Mouse (Mus musculus) limb, embryonic 12.5 days (tissue): ENCODE data around the gene Scp2. TPM values are rescaled to one million over a fixed set of nuclear protein-coding genes. Genes with fewer than 3 reads are reported as not detected.
A peak's percentile ranks its signal among the peaks of the same experiment; 100 is the strongest.
"Not testable (repeated sequence)": the region's sequence is repeated elsewhere in the genome, so short reads cannot be mapped to it uniquely, and the experiment has no call there.

Experiments
- ATAC-seq: fragments of 200-750 bp; cut with Nextera tagmentation; 2 replicates; pipeline ENCODE4 v1.8.0; 2017; ENCODE audit warnings: low read depth, moderate TSS enrichment; ENCODE audit not compliant: insufficient number of reproducible peaks, insufficient read depth, low FRiP score, low TSS enrichment
- H3K27ac ChIP-seq: fragments of 300-500 bp; sonication (generic); 2 replicates; pipeline ENCODE4 v1.5.1; 2016; ENCODE audit warnings: mild to moderate bottlenecking, moderate library complexity
- H3K27me3 ChIP-seq: fragments of 300-500 bp; sonication (generic); 2 replicates; pipeline ENCODE4 v1.6.1; 2016; ENCODE audit warnings: mild to moderate bottlenecking, moderate library complexity
- H3K36me3 ChIP-seq: fragments of 300-500 bp; sonication (generic); 2 replicates; pipeline ENCODE4 v1.6.1; 2016; ENCODE audit warnings: mild to moderate bottlenecking, moderate library complexity
- H3K4me1 ChIP-seq: fragments of 300-500 bp; sonication (generic); replicated peaks from 2 replicates; pipeline ENCODE4 v1.6.1; 2016
- H3K4me2 ChIP-seq: fragments of 300-500 bp; sonication (generic); 2 replicates; pipeline ENCODE4 v1.6.1; 2016; ENCODE audit warnings: mild to moderate bottlenecking, moderate library complexity
- H3K4me3 ChIP-seq: fragments of 300-500 bp; sonication (generic); replicated peaks from 2 replicates; pipeline ENCODE4 v1.5.1; 2016; ENCODE audit warnings: mild to moderate bottlenecking
- H3K9ac ChIP-seq: fragments of 300-500 bp; sonication (generic); replicated peaks from 2 replicates; pipeline ENCODE4 v1.6.1; 2016; ENCODE audit warnings: mild to moderate bottlenecking, moderate library complexity
- H3K9me3 ChIP-seq: fragments of 300-500 bp; sonication (generic); 2 replicates; pipeline ENCODE4 v1.6.1; 2016; ENCODE audit warnings: mild to moderate bottlenecking, moderate library complexity
- WGBS: fragments of 180-500 bp; shearing (Covaris S2); methylation state at CpG from one replicate; pipeline ENCODE4 v1.1.7; 2016; 5-methylcytosine and 5-hydroxymethylcytosine counted together
- polyA plus RNA-seq: library from polyadenylated mRNA; unstranded; fragments of >200 nt; fragmentation: Nextera tagmentation; extraction: Ambion mirVana; gene quantifications from 2 replicates; pipeline ENCODE4 v1.2.1, GENCODE M21; 2016

The Scp2 gene
- 136 and 149 TPM in 2 replicates for polyA plus RNA-seq

DNA sequence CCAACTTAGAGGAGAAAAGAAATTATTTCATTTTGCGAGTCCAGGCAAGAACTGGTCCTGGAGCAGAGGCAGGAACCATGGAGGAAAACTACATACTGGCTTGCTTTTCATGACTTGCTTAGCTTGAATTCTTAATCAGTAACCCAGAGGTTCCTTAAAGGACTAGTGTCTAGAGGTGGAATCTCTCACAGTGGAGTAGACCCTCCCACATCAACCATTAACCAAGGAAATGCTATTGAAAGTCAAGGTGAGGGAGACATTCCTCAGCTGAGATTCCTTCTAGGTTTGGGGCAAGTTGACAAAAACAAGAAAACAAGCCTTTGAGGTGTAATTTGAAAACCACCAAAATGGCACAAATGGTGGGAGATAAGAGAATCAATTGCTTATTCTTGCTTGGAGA is at the start of gene Scp2:
Gene Scp2 (minus strand): TSS at position 119 of the 400 bp plus-strand sequence.
- no peaks in the 10 kb centered on the region for H3K36me3 ChIP-seq
- no peaks in the 10 kb centered on the region for H3K27me3 ChIP-seq
- no peak within 1 kb of the TSS for H3K4me3 ChIP-seq
- H3K4me2 ChIP-seq: no peak within 1 kb of the TSS
- H3K9me3 ChIP-seq: no peaks in the 10 kb centered on the region; the same call in 1 of the 2 replicates
- no peak within 1 kb of the TSS for H3K27ac ChIP-seq
- ATAC-seq: no peak
- WGBS: 93% methylated on average over 1 of the region's 1 CpGs
- no peak within 1 kb of the TSS for H3K9ac ChIP-seq
- H3K4me1 ChIP-seq: no peaks in the 10 kb centered on the region

DNA sequence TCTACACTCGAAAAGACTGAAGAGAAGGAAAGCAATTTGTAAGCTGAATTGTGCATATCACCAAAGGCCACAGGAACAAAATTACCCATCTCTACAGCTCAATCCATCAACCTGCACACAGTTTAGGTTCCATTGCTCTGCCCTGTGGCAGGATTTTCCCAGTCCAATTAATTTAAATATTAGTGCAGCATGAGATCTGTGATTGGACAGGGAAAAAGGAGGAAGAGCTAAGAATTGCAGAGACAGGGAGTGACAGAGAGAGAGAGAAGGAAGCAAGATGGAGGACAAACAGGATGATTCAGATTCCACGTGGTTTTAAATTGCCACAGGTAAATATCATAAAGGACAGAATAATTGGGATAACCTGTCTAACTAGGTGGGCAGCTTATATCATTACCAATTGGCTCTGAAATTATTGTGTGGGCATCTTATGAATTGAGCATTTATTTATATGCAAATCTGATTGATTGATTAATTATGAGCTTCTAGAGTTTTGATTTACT is 48.1 kb upstream of the Scp2 start:
- Histone ChIP-seq H3K4me2 (no peak overlapping the region), H3K9ac (no peak overlapping the region), H3K27me3 (no peaks in the 10 kb centered on the region), H3K27ac (no peak overlapping the region), H3K4me1 (peaks cover 4% of the 10 kb centered on the region), H3K36me3 (no peaks in the 10 kb centered on the region), H3K9me3 (no peaks in the 10 kb centered on the region), H3K4me3 (no peak overlapping the region)
- no peak for ATAC-seq
- WGBS: 74% methylated on average over 2 of the region's 2 CpGs

DNA sequence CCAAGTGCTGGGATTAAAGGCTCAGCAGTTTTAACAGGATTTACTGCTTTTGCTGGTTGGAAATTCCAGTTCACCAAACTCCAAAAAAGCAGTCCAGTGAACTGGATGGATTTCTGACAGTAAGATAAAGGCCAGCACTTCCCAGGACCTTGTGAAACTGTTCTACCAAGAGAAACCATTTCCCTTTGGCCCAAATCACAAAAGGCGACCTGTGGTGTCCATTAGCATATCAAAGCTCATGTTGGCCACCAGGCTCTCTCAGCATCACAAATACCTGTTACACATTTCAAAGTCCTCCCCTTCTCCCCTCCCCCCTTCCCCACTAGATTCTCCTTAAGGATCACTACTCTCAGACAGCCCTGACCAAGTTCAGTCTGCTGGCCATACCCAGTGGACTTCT is 37.5 kb upstream of the Scp2 start:
- no peaks in the 10 kb centered on the region for H3K4me1 ChIP-seq
- 0 out of 2 replicates have a peak, but pooled peaks cover 11% of the 10 kb centered on the region for H3K36me3 ChIP-seq
- no peak overlapping the region for H3K4me3 ChIP-seq
- H3K4me2 ChIP-seq: no peak overlapping the region
- H3K27ac ChIP-seq: no peak overlapping the region
- WGBS: 53% methylated on average over 1 of the region's 1 CpGs
- ATAC-seq: no peak
- H3K9ac ChIP-seq: no peak overlapping the region
- H3K9me3 ChIP-seq: no peaks in the 10 kb centered on the region
- no peaks in the 10 kb centered on the region; the same call in 1 of the 2 replicates for H3K27me3 ChIP-seq

DNA sequence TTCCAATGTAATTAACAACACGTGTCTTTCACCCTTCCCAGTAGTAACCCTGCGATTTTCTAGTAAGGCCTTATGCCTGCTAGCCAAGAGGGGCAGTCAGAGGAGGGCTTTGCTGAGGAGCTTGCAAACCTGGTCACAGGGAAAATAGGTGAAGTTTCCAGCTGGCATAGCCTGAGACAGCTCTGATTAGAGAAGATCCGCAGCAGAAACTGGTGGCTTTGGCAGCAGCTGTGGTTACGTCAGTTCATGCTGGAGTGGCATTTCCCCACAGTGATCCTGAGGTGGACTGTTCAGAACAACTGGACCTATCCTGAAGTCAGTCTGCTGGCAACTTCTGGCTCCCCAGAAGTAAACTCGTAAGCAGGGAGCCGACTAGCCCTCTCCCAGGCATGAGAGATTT is 23.3 kb upstream of the Scp2 start:
- H3K27ac ChIP-seq: no peak overlapping the region

DNA sequence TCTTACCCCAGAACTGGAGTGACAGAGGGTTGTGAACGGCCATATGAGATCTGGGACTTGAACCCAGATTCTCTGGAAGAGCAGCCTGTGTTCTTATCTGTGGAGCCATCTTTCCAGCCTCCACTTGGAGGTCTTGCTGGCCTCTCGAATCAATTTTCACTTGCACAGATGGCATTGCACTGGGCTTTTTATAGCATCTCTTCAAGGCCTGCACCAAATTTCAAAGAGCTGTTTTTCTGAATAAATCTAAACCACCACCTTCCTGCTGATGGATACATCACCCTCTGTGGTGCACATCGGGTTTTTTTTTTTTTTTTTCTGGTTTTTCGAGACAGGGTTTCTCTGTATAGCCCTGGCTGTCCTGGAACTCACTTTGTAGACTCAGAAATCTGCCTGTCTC is 22.1 kb upstream of the Scp2 start:
- Histone ChIP-seq H3K36me3 (peaks cover 18% of the 10 kb centered on the region), H3K4me2 (no peak overlapping the region), H3K9me3 (no peaks in the 10 kb centered on the region), H3K9ac (no peak overlapping the region), H3K4me1 (no peaks in the 10 kb centered on the region), H3K27me3 (0 out of 2 replicates have a peak, but pooled peaks cover 5% of the 10 kb centered on the region), H3K4me3 (no peak overlapping the region), H3K27ac (no peak overlapping the region)
- WGBS: 87% methylated on average over 4 of the region's 4 CpGs
- ATAC-seq: no peak

More for the DNA sequence above, 23.3 kb upstream of the Scp2 start:
- Histone ChIP-seq H3K36me3 (peaks cover 18% of the 10 kb centered on the region), H3K27me3 (0 out of 2 replicates have a peak, but pooled peaks cover 5% of the 10 kb centered on the region), H3K9ac (no peak overlapping the region), H3K4me3 (no peak overlapping the region), H3K4me1 (no peaks in the 10 kb centered on the region), H3K4me2 (no peak overlapping the region), H3K9me3 (no peaks in the 10 kb centered on the region)
- WGBS: 65% methylated on average over 6 of the region's 6 CpGs
- no peak for ATAC-seq

DNA sequence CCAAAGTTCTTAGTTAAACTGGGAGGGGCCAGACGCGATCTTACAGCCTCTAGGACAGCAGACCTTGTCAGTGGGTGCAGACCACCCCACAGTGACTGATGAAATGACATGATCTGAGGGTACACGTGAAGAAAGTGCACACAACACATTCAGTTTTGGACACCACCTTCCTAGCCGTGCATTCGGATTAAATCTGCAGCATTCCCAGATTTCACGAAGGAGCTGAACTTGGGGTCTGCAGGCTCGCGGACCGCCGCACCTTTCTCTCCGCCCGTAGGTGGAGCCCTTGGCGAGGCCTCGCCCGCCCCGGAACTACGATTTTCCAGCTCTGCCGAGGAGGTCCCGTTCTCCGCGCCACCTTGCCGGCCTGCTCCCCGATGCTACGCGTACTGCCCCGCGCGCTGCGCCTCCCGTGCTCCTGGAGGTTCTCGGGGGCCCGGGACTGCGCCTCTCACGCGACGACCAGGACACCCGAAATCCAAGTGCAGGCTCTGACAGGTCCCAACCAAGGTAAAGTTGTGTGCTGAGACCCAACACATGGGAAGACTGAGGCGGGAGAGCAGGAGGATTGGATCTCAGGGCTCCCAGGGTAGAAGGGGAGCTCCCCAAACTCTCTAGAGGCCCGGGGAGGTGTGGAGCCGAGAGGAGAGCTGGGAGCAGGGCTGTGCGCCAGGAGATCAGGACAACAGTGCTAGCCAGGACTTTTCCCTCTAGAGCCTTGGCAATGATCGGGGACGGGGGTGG is 20.5 kb upstream of the Scp2 start, which contains the start of gene Echdc2:
Gene Echdc2 (plus strand): TSS at position 286 of the 744 bp plus-strand sequence.
- Histone ChIP-seq H3K4me1 (no peaks in the 10 kb centered on the region), H3K27ac (no peak within 1 kb of the TSS), H3K27me3 (0 out of 2 replicates have a peak, but pooled peaks cover 5% of the 10 kb centered on the region), H3K4me3 (peak within 1 kb of the TSS; percentile 68), H3K4me2 (peak within 1 kb of the TSS; percentile 91), H3K36me3 (peaks cover 10% of the 10 kb centered on the region; the same call in 1 of the 2 replicates), H3K9ac (peak within 1 kb of the TSS; percentile 80), H3K9me3 (no peaks in the 10 kb centered on the region)
- ATAC-seq: 0 out of 2 replicates have a peak, but pooled peaks have one; percentile 66
- WGBS: 2% methylated on average over 43 of the region's 43 CpGs

DNA sequence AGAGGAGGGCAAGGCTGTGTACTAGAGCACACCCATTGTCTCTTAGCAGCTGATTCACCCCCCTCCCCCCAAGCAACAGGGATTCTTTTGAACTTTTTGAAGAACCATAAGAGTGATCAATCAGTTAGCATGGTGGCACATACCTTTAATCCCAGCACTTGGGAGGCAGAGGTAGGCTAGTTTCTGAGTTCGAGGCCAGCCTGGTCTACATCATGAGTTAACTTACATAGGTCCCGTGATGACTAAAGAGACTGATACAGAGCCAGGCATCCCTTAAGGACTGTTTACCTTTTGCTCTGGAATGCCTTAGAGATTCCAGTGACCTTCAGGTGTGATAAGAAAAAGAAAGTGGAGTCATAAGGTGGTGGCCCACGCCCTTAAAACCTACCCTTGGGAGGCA is 18.5 kb upstream of the Scp2 start:
- no peak for ATAC-seq
- Histone ChIP-seq H3K4me2 (no peak overlapping the region), H3K36me3 (no peaks in the 10 kb centered on the region), H3K4me3 (no peak overlapping the region), H3K9me3 (no peaks in the 10 kb centered on the region), H3K27ac (no peak overlapping the region), H3K9ac (no peak overlapping the region), H3K27me3 (0 out of 2 replicates have a peak, but pooled peaks cover 5% of the 10 kb centered on the region), H3K4me1 (no peaks in the 10 kb centered on the region)
- WGBS: 85% methylated on average over 3 of the region's 3 CpGs

DNA sequence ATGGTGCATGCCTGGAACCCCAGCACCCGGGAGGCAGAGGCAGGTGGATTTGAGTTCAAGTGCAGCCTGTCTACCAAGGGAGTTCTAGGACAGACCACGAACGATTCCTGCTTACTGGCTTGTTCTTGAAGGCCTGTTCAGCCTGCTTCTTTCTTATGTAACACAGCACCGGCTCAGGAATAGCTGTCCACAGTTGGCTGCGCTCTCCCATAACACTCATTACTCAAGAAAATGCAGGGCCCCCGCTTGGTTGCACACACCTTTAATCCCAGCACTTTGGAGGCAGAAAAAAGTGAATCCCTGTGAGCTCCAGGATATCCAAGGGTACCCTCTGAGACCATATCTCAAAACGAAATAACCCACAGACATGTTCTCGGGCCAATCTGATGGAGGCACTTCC is 17.1 kb upstream of the Scp2 start:
- no peak overlapping the region for H3K9ac ChIP-seq
- no peaks in the 10 kb centered on the region for H3K36me3 ChIP-seq
- no peak overlapping the region for H3K4me2 ChIP-seq
- H3K9me3 ChIP-seq: no peaks in the 10 kb centered on the region
- no peak for ATAC-seq
- H3K27me3 ChIP-seq: 0 out of 2 replicates have a peak, but pooled peaks cover 5% of the 10 kb centered on the region
- no peaks in the 10 kb centered on the region for H3K4me1 ChIP-seq
- 88% methylated on average over 8 of the region's 8 CpGs for WGBS
- H3K27ac ChIP-seq: no peak overlapping the region
- no peak overlapping the region for H3K4me3 ChIP-seq

DNA sequence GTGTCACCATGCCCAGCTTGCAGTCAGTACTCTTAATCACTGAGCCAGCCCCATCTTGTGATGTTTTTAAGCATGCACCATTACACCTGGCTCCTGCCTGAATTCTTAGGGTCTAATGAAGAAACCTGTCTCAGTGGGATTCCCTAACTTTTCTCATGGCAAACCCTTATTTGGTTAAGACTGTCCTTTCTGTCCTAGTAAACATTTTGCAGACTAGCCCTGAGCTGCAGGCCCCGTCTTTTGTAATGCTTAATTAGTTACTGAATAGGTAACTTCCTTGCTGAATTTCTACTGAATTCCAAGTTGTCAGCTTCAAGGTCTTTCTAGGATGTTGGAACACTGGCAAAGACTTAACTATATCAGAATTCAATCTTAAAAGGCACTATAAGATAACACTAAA is 10.3 kb upstream of the Scp2 start:
- not testable (repeated sequence) for H3K27ac ChIP-seq, H3K4me3 ChIP-seq, H3K9me3 ChIP-seq, H3K36me3 ChIP-seq, H3K27me3 ChIP-seq, H3K4me1 ChIP-seq, H3K9ac ChIP-seq, H3K4me2 ChIP-seq, ATAC-seq
- 91% methylated on average over 1 of the region's 1 CpGs for WGBS

DNA sequence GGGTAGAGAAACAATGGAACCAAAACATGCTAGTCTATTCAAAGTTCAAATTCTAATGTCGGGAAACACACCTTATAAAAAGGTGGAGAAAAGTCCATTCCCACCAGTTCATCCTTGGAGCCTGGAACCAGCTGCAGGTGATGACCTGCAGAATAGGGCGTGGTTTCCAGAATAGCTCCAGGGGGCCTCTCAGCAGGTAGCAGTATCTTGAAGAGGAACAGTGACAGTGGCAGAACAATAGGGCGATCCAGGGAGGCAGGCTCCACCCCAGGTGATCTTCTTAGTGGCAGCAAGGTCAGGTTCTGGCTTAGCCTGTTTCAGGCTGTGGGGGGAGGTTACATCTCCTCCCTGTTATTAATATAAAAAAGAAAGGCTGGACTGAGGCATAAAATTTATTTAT is 756 bp upstream of the Scp2 start:
- H3K9me3 ChIP-seq, H3K4me1 ChIP-seq, H3K9ac ChIP-seq, ATAC-seq, H3K4me2 ChIP-seq, H3K27ac ChIP-seq, H3K27me3 ChIP-seq, H3K36me3 ChIP-seq, H3K4me3 ChIP-seq: not testable (repeated sequence)
- 35% methylated on average over 3 of the region's 3 CpGs for WGBS

DNA sequence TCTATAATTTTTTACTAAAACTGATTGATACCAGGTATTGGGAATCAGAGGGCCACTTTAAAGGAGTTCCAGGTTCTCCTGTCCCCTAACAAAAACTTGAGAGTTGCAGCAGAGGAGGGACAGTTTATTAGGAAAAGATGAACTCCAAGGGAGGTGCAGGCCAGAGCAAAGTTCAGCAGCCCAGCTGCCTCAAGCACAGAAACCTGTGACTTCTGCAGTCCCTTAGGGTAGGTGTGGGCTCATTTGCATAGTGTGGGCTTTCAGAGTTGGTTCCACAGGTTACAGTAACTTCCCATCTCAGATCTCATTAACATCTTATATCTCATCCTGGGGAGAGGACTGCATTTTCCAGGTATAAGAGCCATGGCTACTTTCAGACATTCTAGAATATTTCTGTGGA is 1.0 kb downstream of the Scp2 start:
- no peaks in the 10 kb centered on the region; the same call in 1 of the 2 replicates for H3K9me3 ChIP-seq
- H3K4me1 ChIP-seq: no peaks in the 10 kb centered on the region
- H3K4me3 ChIP-seq: no peak overlapping the region
- H3K36me3 ChIP-seq: no peaks in the 10 kb centered on the region
- no peak overlapping the region for H3K9ac ChIP-seq
- H3K4me2 ChIP-seq: no peak overlapping the region
- H3K27me3 ChIP-seq: no peaks in the 10 kb centered on the region
- ATAC-seq: no peak
- no peak overlapping the region for H3K27ac ChIP-seq
